Mouse (Mus musculus): ENCODE measurements around the gene Ccrl2.

Ccrl2 gene

GRCm38 (mm10) chr9:111056798-111057543 is at the start of gene Ccrl2:
Gene Ccrl2 (minus strand): TSS chr9:111057519.
- no peak for DNase-seq

- no peak for DNase-seq
Measured at GRCm38 (mm10) chr9:111103893-111104292, 46.6 kb upstream of the Ccrl2 start.

- DNase-seq, result no peak
Measured at GRCm38 (mm10) chr9:111103293-111103692, 46.0 kb upstream of the Ccrl2 start.

- DNase-seq, result no peak
Measured at GRCm38 (mm10) chr9:111100406-111100805, 43.1 kb upstream of the Ccrl2 start.

- DNase-seq, result no peak
Measured at GRCm38 (mm10) chr9:111097543-111097942, 40.2 kb upstream of the Ccrl2 start.

- DNase-seq, result no peak
Measured at GRCm38 (mm10) chr9:111096419-111097326, 39.4 kb upstream of the Ccrl2 start.

GRCm38 (mm10) chr9:111095710-111096109 is 38.4 kb upstream of the Ccrl2 start:
- DNase-seq, result no peak

- no peak for DNase-seq
Measured at GRCm38 (mm10) chr9:111094626-111095025, 37.3 kb upstream of the Ccrl2 start.

- DNase-seq, result peak; percentile 72 to 81
Measured at GRCm38 (mm10) chr9:111093094-111093493, 35.8 kb upstream of the Ccrl2 start.

- DNase-seq, result peak; percentile 13 to 49
Measured at GRCm38 (mm10) chr9:111092657-111093056, 35.3 kb upstream of the Ccrl2 start.

- no peak for DNase-seq
Measured at GRCm38 (mm10) chr9:111088886-111089285, 31.6 kb upstream of the Ccrl2 start.

GRCm38 (mm10) chr9:111087960-111088359 is 30.6 kb upstream of the Ccrl2 start:
- no peak for DNase-seq

- no peak for DNase-seq
Measured at GRCm38 (mm10) chr9:111086995-111087606, 29.8 kb upstream of the Ccrl2 start.

GRCm38 (mm10) chr9:111086137-111086536 is 28.8 kb upstream of the Ccrl2 start:
- DNase-seq, result no peak

- DNase-seq, result no peak
Measured at GRCm38 (mm10) chr9:111085329-111085728, 28.0 kb upstream of the Ccrl2 start.

GRCm38 (mm10) chr9:111081765-111082164 is 24.4 kb upstream of the Ccrl2 start:
- DNase-seq, result no peak

GRCm38 (mm10) chr9:111080801-111081200 is 23.5 kb upstream of the Ccrl2 start:
- no peak for DNase-seq

- peak in 1 of 2 experiments; percentile 34 for DNase-seq
Measured at GRCm38 (mm10) chr9:111077745-111078144, 20.4 kb upstream of the Ccrl2 start.

GRCm38 (mm10) chr9:111072971-111073370 is 15.7 kb upstream of the Ccrl2 start:
- DNase-seq, result no peak

GRCm38 (mm10) chr9:111072175-111072574 is 14.9 kb upstream of the Ccrl2 start:
- DNase-seq, result peak in 1 of 2 experiments; percentile 35

GRCm38 (mm10) chr9:111070546-111070961 is 13.2 kb upstream of the Ccrl2 start:
- DNase-seq, result peak in 1 of 2 experiments; percentile 18

GRCm38 (mm10) chr9:111067052-111067451 is 9.7 kb upstream of the Ccrl2 start:
- DNase-seq, result no peak

GRCm38 (mm10) chr9:111062840-111063239 is 5.5 kb upstream of the Ccrl2 start:
- no peak for DNase-seq
